Mouse (Mus musculus): ENCODE measurements around the gene Xrcc3.

Xrcc3 gene

DNA sequence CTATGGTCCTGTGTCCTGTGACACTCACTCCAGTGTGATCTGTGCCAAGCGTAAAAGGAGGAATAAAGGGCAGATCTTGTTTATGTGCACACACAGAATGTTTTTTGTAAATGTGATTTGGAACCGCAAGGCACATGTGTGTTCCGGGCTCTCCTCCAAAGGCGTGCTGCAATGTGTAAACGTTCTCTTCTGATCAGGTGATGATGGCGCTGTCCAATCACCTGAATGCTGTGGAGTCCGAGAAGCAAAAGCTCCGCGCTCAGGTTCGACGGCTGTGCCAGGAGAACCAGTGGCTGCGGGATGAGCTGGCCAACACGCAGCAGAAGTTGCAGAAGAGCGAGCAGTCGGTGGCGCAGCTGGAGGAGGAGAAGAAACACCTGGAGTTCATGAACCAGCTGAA, 39.5 kb downstream of the Xrcc3 start:
- no peak for DNase-seq (ENCODE audit: low spot score)

- no peak for DNase-seq (ENCODE audit: low spot score)
Observed at GRCm38 (mm10) chr12:111770651-111771050, 43.0 kb downstream of the Xrcc3 start.

- no peak for DNase-seq (ENCODE audit: low spot score)
Observed at GRCm38 (mm10) chr12:111769816-111770577, 43.7 kb downstream of the Xrcc3 start.

DNA sequence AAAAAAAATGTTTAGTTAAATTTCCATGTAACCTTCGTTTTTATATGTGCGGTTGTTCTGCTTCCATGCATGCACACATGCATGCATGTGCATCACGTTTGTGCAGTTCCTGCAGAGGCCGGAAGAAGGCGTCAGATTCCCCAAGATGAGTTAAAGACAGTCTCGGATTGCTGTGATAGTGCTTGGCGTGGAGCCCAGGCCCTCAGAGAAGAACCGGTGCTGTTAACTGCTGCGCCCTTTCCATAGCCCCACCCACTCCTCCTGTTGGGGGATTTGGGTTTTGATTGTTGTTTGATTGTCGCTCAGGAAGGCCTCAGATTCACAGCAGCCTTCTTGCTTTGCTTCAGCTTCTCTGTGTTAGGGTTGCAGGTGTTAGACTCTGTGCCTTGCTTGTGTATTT, 44.4 kb downstream of the Xrcc3 start:
- DNase-seq (ENCODE audit: low spot score): no peak

DNA sequence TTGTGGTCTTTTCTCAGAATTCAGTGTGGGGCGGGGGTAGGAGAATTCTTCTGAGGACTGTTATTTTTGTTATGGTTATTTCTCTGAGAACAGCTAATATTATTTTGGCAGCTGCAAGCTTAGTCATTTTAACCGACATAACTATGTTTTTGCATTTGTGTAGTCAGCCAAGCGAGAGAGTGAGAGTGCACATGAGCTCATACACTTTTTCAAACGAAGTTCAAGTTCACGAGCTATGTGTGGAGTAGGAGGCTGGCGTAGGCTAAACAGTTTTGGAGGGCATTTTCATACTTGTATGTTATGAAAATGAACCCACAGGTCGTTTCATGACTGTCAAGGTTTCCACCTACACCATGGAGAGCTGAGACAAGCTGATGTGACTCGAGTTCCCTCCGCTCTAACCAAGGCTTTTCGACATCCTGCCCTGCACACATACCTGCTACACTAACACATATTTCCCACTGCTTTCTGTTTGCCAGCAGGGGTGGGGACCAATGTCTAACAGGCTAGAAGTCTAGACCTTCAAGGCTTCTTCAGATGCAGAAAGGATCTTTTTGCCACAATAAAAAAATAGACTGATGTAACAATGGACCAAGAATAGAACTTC, 45.2 kb downstream of the Xrcc3 start:
- no peak for DNase-seq (ENCODE audit: low spot score)

- DNase-seq (ENCODE audit: low spot score): no peak
Observed at GRCm38 (mm10) chr12:111766313-111767236, 47.1 kb downstream of the Xrcc3 start.

GRCm38 (mm10) chr12:111762620-111763280, 50.9 kb downstream of the Xrcc3 start:
- DNase-seq (ENCODE audit: low spot score): no peak

DNA sequence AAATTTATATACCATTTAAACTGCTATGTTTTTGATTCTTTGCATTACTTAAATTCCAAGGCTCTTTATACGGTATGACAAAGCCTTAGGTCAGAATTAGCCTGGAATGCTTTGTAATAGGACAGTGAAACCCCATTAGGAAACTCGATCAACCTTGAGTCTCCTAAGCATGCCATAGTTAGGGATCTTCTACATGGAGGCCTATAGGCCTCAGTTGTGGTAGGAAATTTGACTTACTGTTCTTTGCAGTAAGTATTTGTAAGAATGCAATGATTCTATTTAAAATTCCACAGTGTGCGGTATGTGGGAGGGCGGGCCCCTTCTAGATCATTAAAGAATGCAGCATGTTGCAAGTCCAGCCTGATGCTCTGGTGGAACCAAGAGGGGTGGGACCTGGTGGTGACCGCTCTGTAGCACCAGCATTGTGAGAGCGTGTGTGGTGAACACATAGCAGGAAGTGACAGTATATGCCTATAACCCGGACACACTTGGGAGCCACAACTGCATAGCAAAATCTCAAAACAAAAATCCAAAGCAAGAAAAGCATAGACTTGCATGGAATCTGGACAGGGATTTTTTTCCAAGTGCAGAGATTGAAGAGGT, 53.3 kb downstream of the Xrcc3 start:
- DNase-seq (ENCODE audit: low spot score): no peak

GRCm38 (mm10) chr12:111759176-111760061, 54.3 kb downstream of the Xrcc3 start:
- peak; percentile 31 for DNase-seq (ENCODE audit: low spot score)

GRCm38 (mm10) chr12:111758381-111759175, 55.1 kb downstream of the Xrcc3 start, which contains the start of gene Klc1:
Klc1 (plus strand) TSS chr12:111758849.
- peak; percentile 66 for DNase-seq (ENCODE audit: low spot score)

DNA sequence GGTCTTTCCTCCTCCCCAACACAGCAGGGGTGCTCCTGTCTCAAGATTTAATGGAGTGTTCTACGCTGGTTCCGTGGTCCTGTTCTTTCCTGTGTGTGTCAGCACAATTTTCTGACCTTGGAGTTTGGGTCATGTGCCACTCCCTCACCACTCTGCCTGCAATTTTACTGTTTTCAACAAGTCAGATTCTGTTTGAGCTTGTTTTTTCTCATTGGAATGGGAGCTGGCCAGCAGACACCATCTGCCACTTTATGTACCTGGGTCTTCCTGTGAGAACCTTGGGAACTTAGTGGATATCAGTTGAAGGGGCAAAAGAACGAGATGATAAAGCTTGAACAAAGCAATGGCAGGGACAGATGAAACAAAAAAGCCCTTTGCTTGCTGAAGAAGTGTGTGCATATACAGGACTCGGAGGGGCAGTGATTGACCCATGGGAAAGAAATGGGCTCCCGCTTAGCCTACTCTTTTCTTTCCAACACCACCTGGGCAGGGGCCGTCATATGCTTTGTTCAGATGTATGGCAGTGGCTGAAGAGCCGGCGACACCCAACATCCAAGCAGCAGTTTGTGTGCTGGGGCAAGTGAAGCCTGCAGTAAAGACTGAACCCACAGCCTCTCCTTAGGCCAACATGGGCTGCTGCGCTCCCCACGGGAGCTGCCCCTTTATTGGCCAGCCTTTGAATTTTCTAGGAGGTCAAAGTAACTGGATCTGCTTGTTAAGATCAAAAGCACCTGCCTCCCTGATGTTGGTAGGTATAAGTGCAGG, 55.9 kb downstream of the Xrcc3 start:
- no peak for DNase-seq (ENCODE audit: low spot score)

DNA sequence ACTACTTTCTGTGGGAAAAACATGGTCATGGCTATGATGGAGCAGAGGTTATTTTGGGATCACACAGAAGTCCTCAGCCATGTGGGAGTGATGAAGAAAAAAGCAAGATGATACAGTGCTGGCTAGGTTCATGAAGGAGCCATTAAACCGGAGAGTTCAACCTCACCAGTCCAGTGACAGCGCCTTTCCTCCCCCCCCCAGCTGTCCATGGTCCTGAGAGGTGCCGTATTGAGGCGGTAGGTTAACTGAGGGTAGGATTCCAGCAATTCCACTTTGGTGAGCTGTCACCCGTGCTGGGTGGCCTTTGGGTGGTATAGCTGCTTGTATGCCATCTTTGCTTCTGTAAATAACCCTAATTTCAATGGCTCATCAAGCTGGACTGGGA, 57.0 kb downstream of the Xrcc3 start:
- no peak for DNase-seq (ENCODE audit: low spot score)

DNA sequence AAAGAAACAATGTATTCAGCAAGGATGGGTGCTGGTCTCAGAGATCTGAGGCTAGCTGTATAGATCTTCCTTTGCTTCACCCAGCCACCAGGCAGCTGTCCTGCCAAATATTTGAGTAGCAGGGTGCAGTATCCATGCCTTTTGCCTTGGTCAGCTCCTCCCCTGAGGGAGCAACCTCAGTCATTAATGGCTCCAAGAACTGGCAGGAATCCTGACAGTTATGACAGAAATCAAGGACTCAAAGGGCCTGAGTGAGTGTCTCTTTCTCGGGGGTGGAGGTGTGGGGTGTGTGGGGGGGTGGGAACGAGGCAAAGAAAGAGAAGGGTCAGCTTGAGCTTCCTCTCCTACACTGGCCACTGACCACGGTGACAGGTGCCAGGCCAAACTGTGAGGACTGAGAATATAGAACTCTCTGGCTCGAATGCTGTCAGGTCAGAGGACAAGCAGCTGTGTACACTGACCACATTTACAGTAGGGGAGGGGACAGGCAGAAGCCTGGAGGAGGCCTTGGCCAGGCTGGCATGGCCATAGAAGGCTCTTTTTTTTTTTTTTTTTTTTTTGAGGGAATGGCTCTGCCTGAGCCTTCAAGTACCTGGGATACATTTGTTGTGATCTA, 57.5 kb downstream of the Xrcc3 start:
- no peak for DNase-seq (ENCODE audit: low spot score)

GRCm38 (mm10) chr12:111755231-111755630, 58.4 kb downstream of the Xrcc3 start:
- no peak for DNase-seq (ENCODE audit: low spot score)

DNA sequence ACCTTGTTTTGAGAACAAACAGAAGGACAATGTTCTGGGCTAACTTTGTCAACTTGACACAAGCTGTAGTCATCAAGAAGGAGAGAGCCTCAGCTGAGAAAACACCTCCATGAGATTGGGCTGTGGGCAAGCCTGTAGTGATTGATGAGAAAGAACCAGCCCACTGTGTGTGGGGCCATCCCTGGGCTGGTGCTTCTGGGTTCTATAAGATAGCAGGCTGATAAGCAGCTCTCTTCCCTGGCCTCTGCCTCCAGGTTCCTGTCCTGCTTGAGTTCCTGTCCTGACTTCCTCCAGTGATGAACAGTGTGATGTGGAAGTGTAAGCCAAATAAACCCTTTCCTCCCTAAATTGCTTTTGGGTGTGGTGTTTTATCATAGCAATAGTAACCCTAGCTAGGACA, 59.0 kb downstream of the Xrcc3 start:
- no peak for DNase-seq (ENCODE audit: low spot score)

DNA sequence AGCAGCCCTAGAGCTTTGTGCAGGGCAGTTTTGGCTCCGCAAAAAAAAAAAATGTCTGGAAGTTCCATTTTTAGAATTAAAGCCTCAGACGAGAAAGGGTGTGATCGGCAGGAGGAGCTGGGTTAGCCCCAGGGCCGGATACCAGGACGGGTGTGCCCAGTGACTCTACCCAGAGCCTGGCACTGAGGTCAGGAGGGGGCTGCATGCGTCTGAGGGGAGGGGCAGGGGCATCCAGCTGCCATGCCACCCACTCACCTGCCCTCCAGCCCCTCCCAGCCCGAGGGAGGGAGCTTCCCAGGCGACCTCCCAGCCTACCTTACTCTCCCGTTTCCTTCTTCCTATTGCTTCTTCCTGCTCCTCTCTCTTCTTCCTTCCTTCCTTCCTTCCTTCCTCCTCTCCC, 60.3 kb downstream of the Xrcc3 start:
- DNase-seq (ENCODE audit: low spot score): no peak
